Comparison of ENCODE assay signal across 8 mouse cellular contexts in the genomic region with DNA sequence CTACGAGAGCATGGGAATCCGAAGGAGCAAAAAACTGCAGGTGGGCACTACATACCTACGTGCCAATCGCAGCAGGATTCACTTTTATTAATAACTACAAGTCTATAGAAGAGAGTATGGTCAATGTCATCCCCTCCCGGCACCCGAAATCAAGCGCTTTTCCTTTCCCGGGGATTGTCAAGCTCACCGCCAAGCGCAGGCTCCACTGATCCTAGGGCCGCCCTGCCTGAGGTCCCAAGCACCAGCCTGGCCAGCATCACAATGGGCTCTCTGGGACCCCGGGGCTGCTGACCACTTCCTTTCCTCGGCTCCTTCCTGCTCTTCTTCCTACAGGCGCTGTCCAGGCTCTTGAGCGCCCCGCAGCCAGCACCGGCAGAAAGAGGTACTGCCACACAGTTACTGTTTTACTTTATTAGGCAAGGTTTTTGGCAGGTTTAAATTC. TPM values are rescaled to one million over a fixed set of nuclear protein-coding genes. Genes with fewer than 3 reads are reported as not detected.
DNase-seq lines count a peak whose midpoint lies in the region; ATAC-seq and TF ChIP-seq lines count a peak whose summit lies in the region.

A gene (plus strand): TSS at position 294 of the 442 bp plus-strand sequence.
A gene (minus strand): TSS at position 350 of the 442 bp plus-strand sequence.

- peak within 1 kb of the TSS; percentile 69 for H3ac ChIP-seq in C2C12 (ENCODE audit: control insufficient read depth, insufficient read length, low read depth)

- H3K27ac ChIP-seq in heart, embryonic 12.5 days (ENCODE audit: poor library complexity, severe bottlenecking), result 0 out of 2 replicates have a peak within 1 kb of the TSS, but pooled peaks have one; percentile 24
- no peak within 1 kb of the TSS for H3K27ac ChIP-seq in kidney, postnatal 0 days
- peak within 1 kb of the TSS; percentile 96 for H3K27ac ChIP-seq in liver, adult 2 months (replicated peaks; ENCODE audit: insufficient read depth, low read depth, low read length)

- H3K79me3 ChIP-seq in C2C12 (ENCODE audit: low read depth), result no peaks in the 10 kb centered on the region

- 0 out of 2 replicates have a peak, but pooled peaks cover 2% of the 10 kb centered on the region for H3K9me3 ChIP-seq in erythroblast, embryonic 14.5 days (ENCODE audit: control insufficient read depth, low read length)
- no peaks in the 10 kb centered on the region for H3K9me3 ChIP-seq in heart, embryonic 12.5 days (replicated peaks)
- no peaks in the 10 kb centered on the region for H3K9me3 ChIP-seq in kidney, postnatal 0 days (replicated peaks; ENCODE audit: low read length)

- peak; percentile 89 for ATAC-seq in heart, embryonic 12.5 days (ENCODE audit: insufficient number of reproducible peaks, low FRiP score)
- ATAC-seq in kidney, postnatal 0 days (replicated peaks; ENCODE audit: low FRiP score, low read depth), result peak; percentile 95
- peak; percentile 99 for ATAC-seq in monocyte, adult 5-6 weeks (replicated peaks; ENCODE audit: insufficient number of reproducible peaks, low FRiP score, low TSS enrichment, poor library complexity, severe bottlenecking)

- no peaks in the 10 kb centered on the region for H3K27me3 ChIP-seq in C2C12 (ENCODE audit: control insufficient read depth, insufficient read depth, insufficient read length)
- no peaks in the 10 kb centered on the region for H3K27me3 ChIP-seq in erythroblast, embryonic 14.5 days (ENCODE audit: control insufficient read depth)
- H3K27me3 ChIP-seq in heart, embryonic 12.5 days (replicated peaks), result no peaks in the 10 kb centered on the region
- H3K27me3 ChIP-seq in kidney, postnatal 0 days (ENCODE audit: insufficient read depth, low read length), result no peaks in the 10 kb centered on the region
- H3K27me3 ChIP-seq in liver, adult 2 months (ENCODE audit: control insufficient read depth, insufficient read depth, low read length), result no peaks in the 10 kb centered on the region

- no peaks in the 10 kb centered on the region for H3K36me3 ChIP-seq in C2C12 (ENCODE audit: control insufficient read depth, insufficient read depth)
- H3K36me3 ChIP-seq in erythroblast, embryonic 14.5 days (ENCODE audit: control insufficient read depth), result peaks cover 3% of the 10 kb centered on the region
- H3K36me3 ChIP-seq in heart, embryonic 12.5 days, result 0 out of 2 replicates have a peak, but pooled peaks cover 2% of the 10 kb centered on the region
- H3K36me3 ChIP-seq in kidney, postnatal 0 days (ENCODE audit: insufficient read depth, low read length), result no peaks in the 10 kb centered on the region
- H3K36me3 ChIP-seq in liver, adult 2 months (ENCODE audit: control insufficient read depth, insufficient read depth, low read length), result no peaks in the 10 kb centered on the region

- peak; percentile 28; the same call in 1 of the 2 replicates for TF ChIP-seq POLR2A in brain, embryonic 14.5 days (IDR thresholded peaks at IDR 0.05; ENCODE audit: borderline replicate concordance, extremely low read depth, insufficient read depth, insufficient read length, poor library complexity, severe bottlenecking)
- TF ChIP-seq POLR2A in liver, adult 2 months (IDR thresholded peaks at IDR 0.05; ENCODE audit: extremely low read depth, insufficient read depth, low read length), result 0 out of 2 replicates have a peak, but pooled peaks have one; percentile 41

- H3K4me1 ChIP-seq in erythroblast, embryonic 14.5 days (ENCODE audit: control insufficient read depth), result peaks cover 21% of the 10 kb centered on the region
- H3K4me1 ChIP-seq in heart, embryonic 12.5 days (replicated peaks), result no peaks in the 10 kb centered on the region
- no peaks in the 10 kb centered on the region for H3K4me1 ChIP-seq in kidney, postnatal 0 days (replicated peaks; ENCODE audit: insufficient read depth, low read length)
- H3K4me1 ChIP-seq in liver, adult 2 months (ENCODE audit: control insufficient read depth, insufficient read depth, low read length), result peaks cover 3% of the 10 kb centered on the region; the same call in 1 of the 2 replicates

- peak within 1 kb of the TSS; percentile 77 for H3K9ac ChIP-seq in heart, embryonic 12.5 days
- H3K9ac ChIP-seq in kidney, postnatal 0 days (ENCODE audit: low read depth, low read length), result peak within 1 kb of the TSS; percentile 48
- H3K9ac ChIP-seq in liver, adult 2 months (ENCODE audit: low read depth, low read length), result peak within 1 kb of the TSS; percentile 94

- TF ChIP-seq CTCF in C2C12 (IDR thresholded peaks at IDR 0.05; ENCODE audit: control insufficient read depth, insufficient read depth, insufficient read length), result peak; percentile 28
- peak; percentile 87 for TF ChIP-seq CTCF in brain, embryonic 14.5 days (IDR thresholded peaks at IDR 0.05; ENCODE audit: borderline replicate concordance, extremely low read depth, insufficient read depth, insufficient read length)
- peak; percentile 82 for TF ChIP-seq CTCF in kidney, postnatal 0 days (IDR thresholded peaks at IDR 0.05; ENCODE audit: low read depth)
- peak; percentile 88 for TF ChIP-seq CTCF in liver, adult 2 months (IDR thresholded peaks at IDR 0.05; ENCODE audit: low read depth, low read length)

- H3K4me3 ChIP-seq in C2C12 (ENCODE audit: insufficient read depth, poor library complexity, severe bottlenecking), result peak within 1 kb of the TSS; percentile 52
- peak within 1 kb of the TSS; percentile 92 for H3K4me3 ChIP-seq in erythroblast, embryonic 14.5 days (replicated peaks)
- H3K4me3 ChIP-seq in heart, embryonic 12.5 days, result peak within 1 kb of the TSS; percentile 80
- peak within 1 kb of the TSS; percentile 67 for H3K4me3 ChIP-seq in kidney, postnatal 0 days (replicated peaks; ENCODE audit: low read depth, low read length)
- peak within 1 kb of the TSS; percentile 100 for H3K4me3 ChIP-seq in liver, adult 2 months (ENCODE audit: insufficient read depth, low read depth, low read length)

- peak within 1 kb of the TSS; percentile 84 for H3K4me2 ChIP-seq in heart, embryonic 12.5 days
- H3K4me2 ChIP-seq in kidney, postnatal 0 days (ENCODE audit: low read length), result peak within 1 kb of the TSS; percentile 82

- DNase-seq in brain, embryonic 14.5 days (ENCODE audit: low read depth), result peak; percentile 92
- DNase-seq in kidney, postnatal 0 days (ENCODE audit: low spot score), result peak; percentile 95
- DNase-seq in liver, adult 2 months (ENCODE audit: extremely low read depth, low read depth, low spot score), result peak; percentile 77
- DNase-seq in spleen, postnatal 4 days (ENCODE audit: low spot score in 2 of 2), result peak; percentile 80 to 89

- H3K79me2 ChIP-seq in C2C12 (ENCODE audit: control insufficient read depth, insufficient read depth), result no peaks in the 10 kb centered on the region
- H3K79me2 ChIP-seq in liver, adult 2 months (ENCODE audit: control insufficient read depth, insufficient read depth, low read length), result no peaks in the 10 kb centered on the region

- WGBS in heart, embryonic 12.5 days, result 2% methylated on average over 17 of the region's 17 CpGs
- WGBS in kidney, postnatal 0 days, result under 1% methylated on average over 17 of the region's 17 CpGs
- 1% methylated on average over 17 of the region's 17 CpGs for WGBS in liver, adult 2 months

TF ChIP-seq in C2C12, 6 proteins besides CTCF, POLR2A, EP300 and RAD21:
- TF ChIP-seq MAX (IDR thresholded peaks at IDR 0.05) (no peak), MYOD1 (IDR thresholded peaks at IDR 0.05; ENCODE audit: control insufficient read depth, insufficient read length, low read depth) (no peak), FOSL1 (IDR thresholded peaks at IDR 0.05; ENCODE audit: insufficient read depth, low read length, poor library complexity, severe bottlenecking) (no peak), USF1 (IDR thresholded peaks at IDR 0.05; ENCODE audit: low read depth) (no peak), MYOG (IDR thresholded peaks at IDR 0.05; ENCODE audit: control insufficient read depth, extremely low read depth, insufficient read length) (no peak), CEBPB (IDR thresholded peaks at IDR 0.05; ENCODE audit: low read depth) (no peak)

RNA-seq across cellular contexts. Expression of the first gene that starts in this region (rescaled TPM):
- polyA plus RNA-seq in C2C12 (2012; fragmentation: generic; extraction: Trizol), result 4.2 TPM
- 10.4 and 10.9 TPM in 2 replicates for polyA plus RNA-seq in brain, embryonic 14.5 days (2012; rRNA removed)
- polyA plus RNA-seq in erythroblast, embryonic 14.5 days (2012), result 0.33 and 0.43 TPM in 2 replicates
- polyA plus RNA-seq in heart, embryonic 12.5 days (2016; fragmentation: Nextera tagmentation; extraction: Ambion mirVana), result 10.1 and 10.4 TPM in 2 replicates
- polyA plus RNA-seq in kidney, postnatal 0 days (2015; fragmentation: Nextera tagmentation; extraction: Ambion mirVana), result 4.0 and 4.7 TPM in 2 replicates
- 10.2 and 11.8 TPM in 2 replicates for total RNA-seq in liver, adult 2 months (2014; rRNA removed)
- 1.7 and 2.0 TPM in 2 replicates for polyA plus RNA-seq in liver, adult 2 months (2012; rRNA removed)
- 24.5 to 27.2 TPM (median 26.4 TPM) in 3 replicates for total RNA-seq in monocyte, adult 5-6 weeks (2017)

RNA-seq across cellular contexts. Expression of the second gene that starts in this region (rescaled TPM):
- 6.4 TPM for polyA plus RNA-seq in C2C12 (2012; fragmentation: generic; extraction: Trizol)
- polyA plus RNA-seq in brain, embryonic 14.5 days (2012; rRNA removed), result 9.4 and 13.4 TPM in 2 replicates
- 0.54 and 0.60 TPM in 2 replicates for polyA plus RNA-seq in erythroblast, embryonic 14.5 days (2012)
- 22.5 and 23.5 TPM in 2 replicates for polyA plus RNA-seq in heart, embryonic 12.5 days (2016; fragmentation: Nextera tagmentation; extraction: Ambion mirVana)
- polyA plus RNA-seq in kidney, postnatal 0 days (2015; fragmentation: Nextera tagmentation; extraction: Ambion mirVana), result 10.8 and 14.0 TPM in 2 replicates
- 23.7 and 32.0 TPM in 2 replicates for total RNA-seq in liver, adult 2 months (2014; rRNA removed)
- polyA plus RNA-seq in liver, adult 2 months (2012; rRNA removed), result 5.4 and 8.3 TPM in 2 replicates
- total RNA-seq in monocyte, adult 5-6 weeks (2017), result 33.6 to 48.4 TPM (median 45.4 TPM) in 3 replicates

Comparison
In these comparisons a context has a peak if more than half of its experiments do, and no peak if none do; other contexts are left out.
1. CTCF ChIP-seq: peak in every context shown above with its lines; median percentile 88 in liver, adult 2 months; 87 in brain, embryonic 14.5 days; 82 in kidney, postnatal 0 days; 28 in C2C12.